Mouse (Mus musculus) adrenal gland, adult 8-10 months (tissue): ENCODE results near the gene Acot11. TPM values are rescaled to one million over a fixed set of nuclear protein-coding genes. Genes with fewer than 3 reads are reported as not detected.

Experiments used
- total RNA-seq, 4 experiments: library from RNA; stranded (reverse); gene quantifications; 2 replicates each; pipeline ENCODE4 v1.2.4; 2022

Acot11 gene
- total RNA-seq, 4 experiments from 2014 or later: 7.7 to 65.3 (median 27.8) TPM

Other genes starting within 250 kb of the Acot11 start
- 100 to 1,000 TPM in 2 of 4 experiments, 10 to 100 TPM in 2; 77.6 to 360 (median 221) TPM for gene Dhcr24, start 244.0 kb downstream of the Acot11 start, total RNA-seq
- not detected for gene Lexm, start 187.8 kb downstream of the Acot11 start, total RNA-seq
- under 1 TPM in 1 of 4 experiments, not detected in 3; 0.10 TPM for gene Ttc22, start 182.6 kb downstream of the Acot11 start, total RNA-seq
- gene Pars2, start 153.9 kb downstream of the Acot11 start, total RNA-seq: 1 to 10 TPM; 5.7 to 9.5 (median 8.5) TPM
- 10 to 100 TPM; 24.6 to 40.1 (median 29.1) TPM for gene Ttc4, start 126.1 kb downstream of the Acot11 start, total RNA-seq
- gene Mroh7, start 74.1 kb downstream of the Acot11 start, total RNA-seq: 1 to 10 TPM; 1.0 to 5.1 (median 3.2) TPM
- under 1 TPM in 1 of 4 experiments, not detected in 3; 0.17 TPM for gene Fam151a, start 71.1 kb downstream of the Acot11 start, total RNA-seq
- 100 to 1,000 TPM in 2 of 4 experiments, 10 to 100 TPM in 2; 70.3 to 121 (median 101) TPM for gene Ssbp3, start 105.7 kb upstream of the Acot11 start, total RNA-seq